Mouse (Mus musculus): ENCODE data around the gene Tmem29.

GRCm38 (mm10) chrX:150436373-150436772, 22.6 kb downstream of the Tmem29 start:
- TF ChIP-seq CTCF (IDR thresholded peaks at IDR 0.05; ENCODE audit: control insufficient read depth, insufficient read depth, insufficient read length) (no peak), MAX (IDR thresholded peaks at IDR 0.05) (no peak), MYOG (IDR thresholded peaks at IDR 0.05; ENCODE audit: control insufficient read depth, extremely low read depth, insufficient read length) (no peak), USF1 (IDR thresholded peaks at IDR 0.05; ENCODE audit: low read depth) (no peak), FOSL1 (IDR thresholded peaks at IDR 0.05; ENCODE audit: insufficient read depth, low read length, poor library complexity, severe bottlenecking) (no peak), MYOD1 (IDR thresholded peaks at IDR 0.05; ENCODE audit: control insufficient read depth, insufficient read length, low read depth) (no peak)
